Mouse (Mus musculus) stomach, postnatal 0 days (tissue): ENCODE measurements around the gene Add2.

ENCODE experiments used
- CTCF ChIP-seq: IDR thresholded peaks from 2 replicates; pipeline ENCODE4 v1.5.1; 2016; ENCODE audit warnings: antibody characterized with exemption, low read depth, mild to moderate bottlenecking, moderate library complexity
- EP300 ChIP-seq: optimal IDR thresholded peaks from 2 replicates; pipeline ENCODE3; 2016; ENCODE audit warnings: antibody characterized with exemption

- peak; percentile 70 for TF ChIP-seq CTCF
- no peak for TF ChIP-seq EP300
Observed at GRCm38 (mm10) chr6:86085518-86085917, 57.0 kb downstream of the Add2 start.
